Mouse (Mus musculus) bone marrow, adult 2 months (tissue): ENCODE measurements around the gene Vegfb. TPM values are rescaled to one million over a fixed set of nuclear protein-coding genes. Genes with fewer than 3 reads are reported as not detected.

Experiments used
- H3K27ac ChIP-seq: fragments of 200-500 bp; 2 replicates; pipeline ENCODE4 v1.5.1; 2012; ENCODE audit warnings: low read depth, mild to moderate bottlenecking, control low read depth, inconsistent platforms, low read length; ENCODE audit not compliant: control insufficient read depth, poor library complexity, insufficient read depth
- H3K4me1 ChIP-seq: fragments of 200-500 bp; 2 replicates; pipeline ENCODE4 v1.6.1; 2011; ENCODE audit warnings: low read length; ENCODE audit not compliant: control insufficient read depth, insufficient read depth
- H3K4me3 ChIP-seq: fragments of 200-500 bp; replicated peaks from 2 replicates; pipeline ENCODE3; 2011; ENCODE audit warnings: mild to moderate bottlenecking, low read depth, low read length, control low read depth; ENCODE audit not compliant: control insufficient read depth
- CTCF ChIP-seq: fragments of 200-500 bp; IDR thresholded peaks from 2 replicates; pipeline ENCODE4 v1.5.1; 2011; ENCODE audit warnings: low read length, control low read depth; ENCODE audit not compliant: control insufficient read depth, insufficient read depth
- POLR2A ChIP-seq: fragments of 200-500 bp; IDR thresholded peaks from 2 replicates; pipeline ENCODE4 v1.6.1; 2011; ENCODE audit warnings: low read depth, mild to moderate bottlenecking, control low read depth, low read length, borderline replicate concordance; ENCODE audit not compliant: control insufficient read depth
- WGBS: fragments of 180-500 bp; shearing (Covaris S2); methylation state at CpG from one replicate; pipeline ENCODE4 v1.1.7; 2018; 5-methylcytosine and 5-hydroxymethylcytosine counted together
- polyA plus RNA-seq: library from polyadenylated mRNA; stranded (reverse); fragments of >200 nt; gene quantifications from 2 replicates; pipeline ENCODE4 v1.2.4, GENCODE M21; 2011; ENCODE audit warnings: low replicate concordance; ENCODE audit not compliant: missing spikeins, insufficient read depth, insufficient read length

Vegfb gene
- polyA plus RNA-seq, 1 experiment = 14.0 TPM

DNA sequence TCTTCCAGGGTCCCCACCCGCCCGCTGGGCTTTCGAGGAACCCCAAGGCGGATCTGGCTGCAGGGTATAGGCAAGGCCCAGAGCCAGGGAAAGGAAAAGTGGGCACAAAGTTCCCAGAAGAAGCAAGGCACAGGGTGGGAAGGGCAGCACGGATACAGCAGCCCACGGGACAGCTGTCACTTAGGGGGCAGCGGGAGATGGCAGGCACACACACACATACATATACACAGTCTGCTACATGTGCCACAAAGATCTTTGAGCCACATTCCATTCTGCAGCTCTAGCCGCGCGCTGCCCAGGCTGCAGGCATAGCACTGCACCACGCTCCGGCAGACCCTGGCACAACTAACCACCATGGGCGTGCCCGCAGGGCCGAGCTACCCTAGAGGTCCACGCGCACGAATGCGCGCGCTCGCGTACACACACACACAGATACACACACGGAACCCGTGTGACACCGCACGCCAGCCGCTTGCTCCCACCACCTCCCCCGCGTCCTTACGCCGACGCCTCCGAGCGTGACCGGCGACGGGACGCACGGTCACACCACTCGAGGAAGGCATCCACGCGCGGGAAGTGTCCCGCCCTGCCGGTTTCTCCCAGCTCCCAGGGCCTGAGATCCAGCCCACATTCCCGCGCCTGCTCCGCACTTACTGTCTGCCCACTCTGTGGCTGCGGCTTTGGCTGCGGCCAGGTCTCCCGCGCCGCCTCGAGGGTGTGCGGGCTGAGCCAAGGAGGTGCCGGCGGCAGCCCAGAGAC is 53.8 kb downstream of the Vegfb start:
- peaks cover 2% of the 10 kb centered on the region; the same call in 1 of the 2 replicates for H3K4me1 ChIP-seq
- TF ChIP-seq POLR2A (no peak), CTCF (no peak)
- no peak overlapping the region for H3K27ac ChIP-seq
- 5% methylated on average over 58 of the region's 58 CpGs for WGBS
- H3K4me3 ChIP-seq = no peak overlapping the region

DNA sequence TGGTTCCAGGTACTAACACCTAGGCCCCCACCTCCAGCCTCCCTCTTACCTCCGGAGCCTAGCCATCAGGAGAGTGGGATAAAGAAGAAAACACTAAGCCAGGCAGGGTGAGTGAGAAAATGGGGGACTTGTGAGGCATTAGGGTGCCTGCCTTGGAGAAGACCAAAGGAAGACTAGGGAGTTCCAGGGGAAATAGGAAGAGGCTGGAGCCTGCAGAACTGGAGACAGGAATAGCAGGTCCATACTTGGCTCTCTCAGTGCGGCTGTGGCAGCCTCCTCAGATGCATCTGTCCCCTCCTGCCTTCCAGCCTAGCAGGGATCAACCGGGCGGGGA is 54.4 kb downstream of the Vegfb start:
- Histone ChIP-seq H3K27ac (no peak overlapping the region), H3K4me3 (no peak overlapping the region), H3K4me1 (peaks cover 2% of the 10 kb centered on the region; the same call in 1 of the 2 replicates)
- 45% methylated on average over 4 of the region's 4 CpGs for WGBS
- TF ChIP-seq POLR2A (no peak), CTCF (no peak)

Other genes with a start within 250 kb of the Vegfb start
- 4.7 and 5.5 TPM in 2 replicates for gene Rps6ka4, start 147.0 kb downstream of the Vegfb start, polyA plus RNA-seq
- gene Ccdc88b, start 129.4 kb downstream of the Vegfb start, polyA plus RNA-seq = 29.0 and 66.6 TPM in 2 replicates
- gene Trmt112, start 78.0 kb downstream of the Vegfb start, polyA plus RNA-seq = 28.6 and 37.9 TPM in 2 replicates
- 181 and 324 TPM in 2 replicates for gene Prdx5, start 77.5 kb downstream of the Vegfb start, polyA plus RNA-seq
- 25.1 and 27.2 TPM in 2 replicates for gene Esrra, start 65.8 kb downstream of the Vegfb start, polyA plus RNA-seq
- gene Catsperz, start 62.3 kb downstream of the Vegfb start, polyA plus RNA-seq = 2.6 TPM in 1 of 2 replicates, not detected in the other
- gene Kcnk4, start 53.1 kb downstream of the Vegfb start, polyA plus RNA-seq = not detected in 2 replicates
- gene Bad, start 45.8 kb downstream of the Vegfb start, polyA plus RNA-seq = 15.4 and 20.4 TPM in 2 replicates
- 18.7 and 31.9 TPM in 2 replicates for gene Gpr137, start 45.2 kb downstream of the Vegfb start, polyA plus RNA-seq
- gene Ppp1r14b, start 12.7 kb downstream of the Vegfb start, polyA plus RNA-seq = 83.5 and 137 TPM in 2 replicates
- gene Plcb3, start 11.2 kb downstream of the Vegfb start, polyA plus RNA-seq = 9.7 and 14.6 TPM in 2 replicates
- 40.9 and 42.3 TPM in 2 replicates for gene Fkbp2, start 7.2 kb downstream of the Vegfb start, polyA plus RNA-seq
- 14.8 and 28.8 TPM in 2 replicates for gene Dnajc4, start 4.9 kb upstream of the Vegfb start, polyA plus RNA-seq
- gene Nudt22, start 8.5 kb upstream of the Vegfb start, polyA plus RNA-seq = 13.2 and 20.7 TPM in 2 replicates
- 4.6 TPM in 1 of 2 replicates, not detected in the other for gene Trpt1, start 8.5 kb upstream of the Vegfb start, polyA plus RNA-seq
- gene Fermt3, start 31.8 kb upstream of the Vegfb start, polyA plus RNA-seq = 149 and 202 TPM in 2 replicates
- 54.6 and 95.7 TPM in 2 replicates for gene Stip1, start 52.3 kb upstream of the Vegfb start, polyA plus RNA-seq
- 4.8 and 6.2 TPM in 2 replicates for gene Macrod1, start 69.2 kb upstream of the Vegfb start, polyA plus RNA-seq
- gene Flrt1, start 118.1 kb upstream of the Vegfb start, polyA plus RNA-seq = not detected in 2 replicates
- gene Otub1, start 218.7 kb upstream of the Vegfb start, polyA plus RNA-seq = 24.0 and 45.5 TPM in 2 replicates
- gene Cox8a, start 230.0 kb upstream of the Vegfb start, polyA plus RNA-seq = 369 and 431 TPM in 2 replicates